Mouse (Mus musculus) embryonic fibroblast, embryonic 13.5 days (primary cell): ENCODE measurements around the gene Tgm1. TPM values are rescaled to one million over a fixed set of nuclear protein-coding genes. Genes with fewer than 3 reads are reported as not detected.

Experiments
- H3K27ac ChIP-seq: 2 replicates; pipeline ENCODE4 v1.5.1; 2012; ENCODE audit warnings: low read length, control low read depth, inconsistent platforms; ENCODE audit not compliant: insufficient read depth
- H3K4me1 ChIP-seq: 2 replicates; pipeline ENCODE4 v1.6.1; 2011; ENCODE audit warnings: low read length; ENCODE audit not compliant: control insufficient read depth, insufficient read depth
- H3K4me3 ChIP-seq: 2 replicates; pipeline ENCODE4 v1.5.1; 2011; ENCODE audit warnings: mild to moderate bottlenecking, control low read depth, low read length; ENCODE audit not compliant: insufficient read depth
- CTCF ChIP-seq: IDR thresholded peaks from 2 replicates; pipeline ENCODE4 v1.5.1; 2011; ENCODE audit warnings: mild to moderate bottlenecking, control low read depth, low read length, moderate library complexity, borderline replicate concordance; ENCODE audit not compliant: insufficient read depth
- POLR2A ChIP-seq: IDR thresholded peaks from 2 replicates; pipeline ENCODE4 v1.6.1; 2011; ENCODE audit warnings: low read depth, mild to moderate bottlenecking, control low read depth, low read length, moderate library complexity
- polyA plus RNA-seq: library from polyadenylated mRNA; stranded (reverse); fragments of >200 nt; gene quantifications from 2 replicates; pipeline ENCODE4 v1.2.4, GENCODE M21; 2011; ENCODE audit warnings: low read depth; ENCODE audit not compliant: missing spikeins, insufficient read length

Tgm1 gene
- polyA plus RNA-seq, 1 experiment: 0.25 TPM

GRCm38 (mm10) chr14:55656935-55657334 is 56.8 kb downstream of the Tgm1 start:
- Histone ChIP-seq H3K4me3 (no peak overlapping the region), H3K27ac (no peak overlapping the region), H3K4me1 (no peaks in the 10 kb centered on the region)
- TF ChIP-seq POLR2A: no peak
- no peak for TF ChIP-seq CTCF

- Histone ChIP-seq H3K27ac (no peak overlapping the region), H3K4me3 (no peak overlapping the region), H3K4me1 (no peaks in the 10 kb centered on the region)
- TF ChIP-seq CTCF (no peak), POLR2A (no peak)
These were observed 62.2 kb downstream of the Tgm1 start for GRCm38 (mm10) chr14:55651528-55651927.

Other genes with a start within 250 kb of the Tgm1 start
- gene Dhrs4, start 235.2 kb downstream of the Tgm1 start, polyA plus RNA-seq: 39.6 and 51.8 TPM in 2 replicates
- gene Carmil3, start 223.3 kb downstream of the Tgm1 start, polyA plus RNA-seq: 0.77 and 2.9 TPM in 2 replicates
- gene Cpne6, start 203.5 kb downstream of the Tgm1 start, polyA plus RNA-seq: not detected in 2 replicates
- not detected in 2 replicates for gene Nrl, start 188.9 kb downstream of the Tgm1 start, polyA plus RNA-seq
- gene Pck2, start 173.7 kb downstream of the Tgm1 start, polyA plus RNA-seq: 120 and 151 TPM in 2 replicates
- gene Dcaf11, start 153.9 kb downstream of the Tgm1 start, polyA plus RNA-seq: 19.4 and 20.7 TPM in 2 replicates
- not detected in 2 replicates for gene A730061H03Rik, start 153.5 kb downstream of the Tgm1 start, polyA plus RNA-seq
- not detected in 2 replicates for gene Fitm1, start 138.3 kb downstream of the Tgm1 start, polyA plus RNA-seq
- 87.2 and 116 TPM in 2 replicates for gene Psme1, start 135.8 kb downstream of the Tgm1 start, polyA plus RNA-seq
- gene Emc9, start 128.6 kb downstream of the Tgm1 start, polyA plus RNA-seq: 8.9 and 10.0 TPM in 2 replicates
- gene Psme2, start 122.8 kb downstream of the Tgm1 start, polyA plus RNA-seq: 169 and 242 TPM in 2 replicates
- 17.0 and 24.7 TPM in 2 replicates for gene Rnf31, start 122.2 kb downstream of the Tgm1 start, polyA plus RNA-seq
- 24.2 and 33.2 TPM in 2 replicates for gene Irf9, start 110.4 kb downstream of the Tgm1 start, polyA plus RNA-seq
- gene Rec8, start 95.9 kb downstream of the Tgm1 start, polyA plus RNA-seq: 0.65 TPM in 1 of 2 replicates, not detected in the other
- 131 and 143 TPM in 2 replicates for gene Ipo4, start 78.0 kb downstream of the Tgm1 start, polyA plus RNA-seq
- gene Gm49378, start 76.0 kb downstream of the Tgm1 start, polyA plus RNA-seq: 13.1 and 22.2 TPM in 2 replicates
- 77.1 and 90.9 TPM in 2 replicates for gene Tm9sf1, start 70.1 kb downstream of the Tgm1 start, polyA plus RNA-seq
- 0.73 and 0.81 TPM in 2 replicates for gene Tssk4, start 63.7 kb downstream of the Tgm1 start, polyA plus RNA-seq
- gene Mdp1, start 53.4 kb downstream of the Tgm1 start, polyA plus RNA-seq: 28.9 and 30.0 TPM in 2 replicates
- gene Gmpr2, start 42.0 kb downstream of the Tgm1 start, polyA plus RNA-seq: 33.6 and 34.1 TPM in 2 replicates
- gene Nedd8, start 41.8 kb downstream of the Tgm1 start, polyA plus RNA-seq: 287 and 295 TPM in 2 replicates
- 19.7 and 20.8 TPM in 2 replicates for gene Tinf2, start 32.1 kb downstream of the Tgm1 start, polyA plus RNA-seq
- 11.5 and 16.3 TPM in 2 replicates for gene Rabggta, start 8.3 kb upstream of the Tgm1 start, polyA plus RNA-seq
- 55.1 and 61.6 TPM in 2 replicates for gene Dhrs1, start 31.8 kb upstream of the Tgm1 start, polyA plus RNA-seq
- 36.4 and 37.5 TPM in 2 replicates for gene Nop9, start 31.8 kb upstream of the Tgm1 start, polyA plus RNA-seq
- 0.95 TPM in 1 of 2 replicates, not detected in the other for gene Cideb, start 44.5 kb upstream of the Tgm1 start, polyA plus RNA-seq
- 2.0 TPM in 2 replicates for gene Ltb4r2, start 47.5 kb upstream of the Tgm1 start, polyA plus RNA-seq
- 0.82 and 1.0 TPM in 2 replicates for gene Ltb4r1, start 52.0 kb upstream of the Tgm1 start, polyA plus RNA-seq
- gene Adcy4, start 70.2 kb upstream of the Tgm1 start, polyA plus RNA-seq: 8.7 and 18.0 TPM in 2 replicates
- gene Ripk3, start 74.9 kb upstream of the Tgm1 start, polyA plus RNA-seq: 109 and 141 TPM in 2 replicates
- gene Nfatc4, start 109.2 kb upstream of the Tgm1 start, polyA plus RNA-seq: 88.8 and 98.2 TPM in 2 replicates
- 31.7 and 36.6 TPM in 2 replicates for gene Nynrin, start 140.1 kb upstream of the Tgm1 start, polyA plus RNA-seq
- gene Cbln3, start 170.5 kb upstream of the Tgm1 start, polyA plus RNA-seq: 0.23 and 0.35 TPM in 2 replicates
- 15.4 and 17.5 TPM in 2 replicates for gene Khnyn, start 171.0 kb upstream of the Tgm1 start, polyA plus RNA-seq
- gene Sdr39u1, start 186.4 kb upstream of the Tgm1 start, polyA plus RNA-seq: 19.6 and 25.0 TPM in 2 replicates
- gene Cma1, start 230.7 kb upstream of the Tgm1 start, polyA plus RNA-seq: not detected in 2 replicates
- 4.3 TPM in 1 of 2 replicates, not detected in the other for gene Cma2, start 237.1 kb upstream of the Tgm1 start, polyA plus RNA-seq